Mouse (Mus musculus) heart, postnatal 10 days (tissue): ENCODE measurements around the gene Ap5s1. TPM values are rescaled to one million over a fixed set of nuclear protein-coding genes. Genes with fewer than 3 reads are reported as not detected.

Source experiments
- DNase-seq, 2 experiments: peaks; one replicate each; pipeline ENCODE4 v3.0.0; 2021
- intact Hi-C: fragments of 180-260 bp; cut with DNase I; formaldehyde crosslinking; loops from one replicate; pipeline ENCODE4 v1.15.1; 2025
- total RNA-seq, 2 experiments: library from RNA; stranded (reverse); gene quantifications; 2 replicates each; pipeline ENCODE4 v1.2.3; 2021

Gene Ap5s1
- total RNA-seq, 2 experiments from 2014 or later: 39.4 to 44.0 TPM

DNA sequence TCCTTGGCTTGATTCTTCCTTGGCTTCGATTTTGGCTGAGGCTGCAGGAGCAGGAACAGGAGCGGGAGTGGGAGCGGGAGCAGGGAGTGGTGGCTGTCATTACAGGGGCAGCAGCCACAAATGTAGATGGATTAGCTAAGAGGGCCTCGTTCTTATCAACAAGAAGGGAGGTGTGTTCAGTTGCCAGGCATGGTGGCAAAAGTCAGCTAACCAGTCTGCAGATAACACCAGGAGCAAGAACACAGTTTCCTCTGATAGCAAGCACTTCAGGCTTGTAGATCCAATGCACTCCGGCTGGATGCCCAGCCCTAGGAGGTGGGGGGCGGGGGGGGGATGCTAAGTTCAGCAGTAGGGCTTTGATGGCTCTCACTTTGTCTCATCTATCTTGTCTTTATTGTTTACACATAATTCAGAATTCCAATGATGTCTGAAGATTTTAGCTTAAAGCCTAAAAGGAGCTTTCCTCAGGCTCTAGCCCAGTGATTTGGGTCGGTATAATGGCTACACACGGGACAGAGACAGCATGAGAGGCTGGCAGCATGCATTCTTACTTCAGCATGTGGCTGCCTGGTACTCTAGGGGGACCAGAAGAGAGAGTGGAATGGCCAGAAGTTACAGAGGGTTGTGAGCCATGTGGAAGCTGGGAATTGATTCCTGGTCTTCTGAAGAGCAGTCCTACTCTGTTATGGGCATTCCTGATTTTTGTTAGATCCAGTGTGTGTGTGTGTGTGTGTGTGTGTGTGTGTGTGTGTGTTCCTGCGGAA, 53.8 kb downstream of the Ap5s1 start:
- intact Hi-C loops: loop anchor here (5.0 kb wide), 1 partner anchor 157 kb away; no protein-coding TSS in a partner anchor
- no peak for DNase-seq

- no peak for DNase-seq
- intact Hi-C loops: loop anchor here (5.0 kb wide), 1 partner anchor 156 kb away; no protein-coding TSS in a partner anchor
Observed at GRCm38 (mm10) chr2:131261481-131262212, 54.8 kb downstream of the Ap5s1 start.

- intact Hi-C loops: loop anchor here (5.0 kb wide), 1 partner anchor 155 kb away; no protein-coding TSS in a partner anchor
Observed at GRCm38 (mm10) chr2:131262213-131262672, 55.4 kb downstream of the Ap5s1 start, which contains the start of gene Pank2. Gene Pank2 (plus strand): TSS chr2:131262495.

More at GRCm38 (mm10) chr2:131262213-131262672, 55.4 kb downstream of the Ap5s1 start, which contains the start of gene Pank2:
- DNase-seq: peak; percentile 98 to 99

Other genes with a start within 250 kb of the Ap5s1 start
- gene Gfra4, start 164.0 kb upstream of the Ap5s1 start, total RNA-seq: 1 to 10 TPM; 3.8 to 6.8 TPM
- gene Adam33, start 143.3 kb upstream of the Ap5s1 start, total RNA-seq: 1 to 10 TPM in 1 of 2 experiments, under 1 TPM in 1; 0.92 to 1.8 TPM
- gene Siglec1, start 120.3 kb upstream of the Ap5s1 start, total RNA-seq: under 1 TPM; 0.64 to 0.77 TPM
- 10 to 100 TPM; 44.1 to 52.4 TPM for gene Hspa12b, start 79.8 kb upstream of the Ap5s1 start, total RNA-seq
- gene Gm11037, start 73.6 kb upstream of the Ap5s1 start, total RNA-seq: not detected
- 10 to 100 TPM; 17.9 to 21.2 TPM for gene 1700037H04Rik, start 47.0 kb upstream of the Ap5s1 start, total RNA-seq
- gene Cenpb, start 27.0 kb upstream of the Ap5s1 start, total RNA-seq: 10 to 100 TPM; 71.0 to 75.9 TPM
- 10 to 100 TPM; 12.1 to 14.5 TPM for gene Cdc25b, start 20.1 kb upstream of the Ap5s1 start, total RNA-seq
- 1 to 10 TPM; 6.2 to 7.1 TPM for gene Spef1, start 19.8 kb upstream of the Ap5s1 start, total RNA-seq
- 10 to 100 TPM; 39.6 to 44.6 TPM for gene Mavs, start 27.0 kb downstream of the Ap5s1 start, total RNA-seq
- 10 to 100 TPM; 35.5 to 36.0 TPM for gene Pank2, start 55.4 kb downstream of the Ap5s1 start, total RNA-seq
- gene Rnf24, start 145.8 kb downstream of the Ap5s1 start, total RNA-seq: 1 to 10 TPM; 5.4 to 6.8 TPM